Mouse (Mus musculus) cerebellum, adult 8-10 months (tissue): ENCODE results near the gene Rnf113a1.
A peak's percentile ranks its signal among the peaks of the same experiment; 100 is the strongest.
"Not testable (repeated sequence)": the region's sequence is repeated elsewhere in the genome, so short reads cannot be mapped to it uniquely, and the experiment has no call there.

Experiments used
- DNase-seq: peaks from one replicate; pipeline ENCODE4 v3.0.0; 2022

Gene Rnf113a1

DNA sequence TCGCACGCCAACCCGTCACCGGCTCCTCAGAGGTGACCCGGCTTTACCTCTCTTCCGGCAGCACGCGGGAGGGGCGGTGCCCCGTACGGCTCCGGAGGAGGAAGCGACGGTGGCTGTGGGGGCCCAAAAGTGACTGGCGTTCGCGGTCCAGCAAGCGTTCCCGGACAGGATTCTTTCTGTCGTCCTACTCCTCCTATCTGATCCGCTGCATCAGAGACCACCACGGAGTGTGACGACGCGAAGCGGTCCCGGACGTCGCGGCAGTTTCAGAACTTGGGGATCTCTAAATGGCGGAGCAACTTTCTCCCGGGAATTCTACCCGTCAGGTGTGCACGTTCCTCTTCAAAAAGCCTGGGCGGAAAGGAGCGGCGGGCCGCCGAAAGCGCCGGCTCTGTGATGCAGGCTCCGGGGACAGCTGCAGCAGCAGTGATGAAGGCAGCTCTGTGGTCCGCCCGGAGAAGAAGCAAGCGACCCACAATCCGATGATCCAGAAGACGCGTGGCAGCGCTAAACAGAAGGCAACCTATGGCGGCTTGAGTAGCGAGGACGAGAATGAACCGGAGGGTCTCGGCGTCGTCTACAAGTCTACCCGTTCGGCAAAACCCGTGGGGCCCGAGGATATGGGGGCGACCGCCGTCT lies at the start of gene Rnf113a1, which contains the start of gene Ndufa1:
Rnf113a1 (plus strand) TSS at position 141 of the 639 bp plus-strand sequence.
Ndufa1 (minus strand) TSS at position 59 of the 639 bp plus-strand sequence.
- DNase-seq = peak; percentile 79

DNA sequence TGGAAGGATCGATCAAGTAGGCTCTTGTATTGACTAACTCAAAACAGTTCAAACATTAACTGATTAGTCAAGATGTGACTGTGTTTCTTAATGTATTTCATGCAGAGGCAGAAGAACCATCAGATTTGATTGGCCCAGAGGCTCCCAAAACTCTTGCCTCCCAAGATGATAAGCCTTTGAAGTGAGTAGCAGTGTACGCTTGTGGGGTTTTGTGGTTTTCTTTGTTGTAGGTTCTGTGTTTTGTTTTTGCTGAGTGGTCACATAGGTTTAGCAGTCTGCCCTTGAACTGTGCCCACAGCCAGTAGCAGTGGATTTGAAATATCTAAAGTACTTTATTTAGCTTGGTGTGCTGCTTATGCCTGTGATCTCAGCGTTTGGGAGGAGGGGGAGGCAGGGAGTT lies 49.3 kb upstream of the Rnf113a1 start:
- DNase-seq = no peak

DNA sequence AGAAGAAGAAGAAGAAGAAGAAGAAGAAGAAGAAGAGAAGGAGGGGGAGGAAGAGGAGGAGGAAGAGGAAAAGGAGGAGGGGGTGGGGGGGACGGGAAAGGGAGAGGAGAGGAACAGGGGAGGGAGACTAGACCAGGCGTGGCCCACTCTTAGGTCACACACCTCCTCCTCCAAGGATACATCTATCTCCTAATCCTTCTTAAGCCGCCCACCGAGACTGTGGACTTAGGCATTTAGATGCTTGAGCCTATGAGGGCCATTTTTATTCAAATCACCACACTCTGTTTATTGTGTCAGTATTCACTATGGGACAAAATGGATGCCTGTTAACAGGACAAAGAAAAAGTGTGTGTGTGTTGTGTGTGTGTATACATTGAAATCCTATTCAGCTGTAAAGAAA lies 46.5 kb upstream of the Rnf113a1 start:
- DNase-seq = not testable (repeated sequence)

DNA sequence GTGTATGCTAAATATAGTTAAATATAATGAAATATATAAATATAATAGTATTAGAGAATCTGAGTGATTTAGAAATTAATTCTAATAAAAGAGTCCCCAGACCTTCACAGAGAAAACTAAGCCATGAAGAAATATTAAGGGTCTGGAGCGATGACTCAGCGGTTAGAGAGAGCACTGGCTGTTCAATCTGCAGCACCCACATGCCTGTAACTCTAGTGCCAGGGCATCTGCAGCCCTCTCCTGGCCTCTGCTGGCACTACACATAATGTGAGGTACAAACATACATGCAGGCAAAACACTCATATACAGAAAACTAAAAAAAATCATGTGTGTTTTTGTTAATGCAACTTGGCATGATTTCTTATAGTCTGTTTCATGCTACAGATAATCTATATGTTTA lies 46.1 kb upstream of the Rnf113a1 start:
- no peak for DNase-seq

DNA sequence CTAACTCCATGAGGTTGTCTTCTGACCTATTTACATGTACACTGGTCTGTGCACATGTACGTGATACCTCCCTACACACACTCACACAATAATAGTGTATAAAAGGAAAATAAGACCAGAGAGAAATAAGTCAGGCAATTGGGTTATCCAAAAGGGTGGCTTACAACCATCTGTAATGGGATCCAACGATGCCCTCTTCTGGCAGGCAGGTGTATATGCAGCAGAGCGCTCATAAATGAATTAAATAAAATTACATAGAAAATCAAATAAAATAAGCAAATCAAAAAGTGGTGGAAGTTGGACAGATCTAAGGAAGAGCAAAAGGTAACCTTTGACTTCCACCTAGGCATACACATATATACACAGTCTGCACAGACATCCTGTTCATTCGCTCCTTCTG lies 33.2 kb upstream of the Rnf113a1 start:
- no peak for DNase-seq

DNA sequence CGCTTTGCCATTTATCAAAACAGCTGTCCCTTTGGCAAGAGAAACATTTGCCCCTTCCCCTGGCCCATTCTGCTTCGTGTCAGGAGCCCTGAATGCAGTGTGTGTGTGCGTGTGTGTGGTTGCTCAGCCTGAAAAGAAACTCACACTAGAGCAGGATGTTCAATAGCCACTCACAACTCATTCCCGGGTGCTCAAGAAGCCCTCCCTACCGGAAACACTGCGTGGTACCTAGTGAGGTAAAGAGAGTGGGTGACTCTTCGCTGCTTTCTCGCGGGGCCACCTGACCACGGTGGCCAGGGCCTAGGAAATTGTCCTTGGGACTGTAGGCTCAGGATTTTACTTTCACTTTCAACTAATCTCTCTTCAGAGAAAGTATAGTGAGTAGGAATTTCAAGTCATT lies 29.9 kb upstream of the Rnf113a1 start:
- DNase-seq = no peak

DNA sequence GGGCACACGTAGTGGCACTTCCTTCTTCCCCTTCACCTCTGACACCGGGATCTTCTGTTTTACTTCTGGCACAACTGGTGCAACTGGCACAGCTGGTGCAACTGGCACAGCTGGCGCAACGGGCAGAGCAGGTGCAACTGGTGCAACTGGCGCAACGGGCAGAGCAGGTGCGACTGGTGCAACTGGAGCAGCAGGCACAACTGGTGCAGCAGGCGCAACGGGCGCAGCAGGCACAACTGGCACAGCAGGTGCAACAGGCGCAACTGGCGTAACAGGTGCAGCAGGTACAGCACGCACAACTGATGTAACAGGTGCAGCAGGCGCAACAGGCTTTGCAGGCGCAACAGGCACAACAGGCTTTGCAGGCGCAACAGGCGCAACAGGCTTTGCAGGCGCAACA lies 27.9 kb upstream of the Rnf113a1 start:
- no peak for DNase-seq

DNA sequence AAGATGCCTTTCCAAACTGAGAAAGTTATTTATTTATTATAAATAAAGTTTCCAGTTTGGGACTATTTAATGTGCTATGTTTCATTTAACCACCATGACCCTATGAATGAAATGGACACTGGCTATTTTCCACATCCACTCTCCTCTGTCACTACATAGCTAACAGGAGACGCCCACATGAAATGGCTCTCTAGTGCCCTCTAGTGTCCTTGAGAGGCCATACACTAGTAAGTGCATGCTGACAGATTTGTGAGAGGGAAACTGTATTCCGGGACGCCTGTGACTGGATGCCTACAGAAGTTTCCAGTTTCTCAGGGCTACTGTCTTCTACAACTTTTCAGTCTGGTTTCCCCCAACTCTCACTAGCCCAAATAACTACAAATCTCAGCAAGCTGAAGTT lies 24.0 kb upstream of the Rnf113a1 start:
- DNase-seq = peak; percentile 8

DNA sequence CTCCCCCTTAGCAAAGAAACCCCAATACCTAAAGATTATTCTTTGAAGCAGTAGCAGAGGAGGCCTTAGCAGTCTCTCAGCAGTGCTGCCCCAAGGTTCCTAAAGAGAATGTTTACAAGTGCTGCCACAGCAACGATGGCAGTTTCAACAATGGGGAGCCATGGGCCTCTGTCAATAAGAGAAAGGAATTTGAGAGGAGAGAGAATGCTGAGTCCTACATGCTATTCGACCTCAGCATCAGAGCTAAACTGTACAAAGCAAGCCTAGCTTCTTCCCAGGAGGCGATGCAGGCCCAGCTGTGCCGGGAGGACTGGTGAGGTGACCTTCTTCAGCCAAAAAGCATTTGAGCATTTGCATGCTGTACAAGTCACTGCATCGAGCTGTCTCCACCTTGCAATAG lies 22.3 kb upstream of the Rnf113a1 start, which contains the start of gene Akap14:
Akap14 (minus strand) TSS at position 101 of the 400 bp plus-strand sequence.
- DNase-seq = no peak

DNA sequence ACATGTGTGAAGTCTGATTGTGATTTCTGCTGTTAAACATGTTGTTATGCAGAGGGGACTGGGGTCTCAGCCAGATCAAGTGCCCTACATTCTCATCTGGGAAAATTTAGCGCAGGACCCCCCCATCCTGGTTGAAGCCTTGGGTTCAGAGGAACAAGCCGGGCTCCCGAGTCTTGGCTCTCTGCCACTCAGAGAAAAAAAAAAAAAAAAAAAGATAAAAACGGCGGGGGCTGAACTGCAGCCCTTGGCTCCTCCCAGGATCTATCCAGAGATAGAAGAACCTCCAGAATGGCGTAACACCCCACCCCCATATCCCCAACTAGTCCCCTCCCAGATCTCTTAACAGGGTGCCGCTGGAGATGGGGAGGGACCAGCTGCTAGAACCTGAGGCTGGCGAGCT lies 6.6 kb upstream of the Rnf113a1 start:
- peak; percentile 8 for DNase-seq

DNA sequence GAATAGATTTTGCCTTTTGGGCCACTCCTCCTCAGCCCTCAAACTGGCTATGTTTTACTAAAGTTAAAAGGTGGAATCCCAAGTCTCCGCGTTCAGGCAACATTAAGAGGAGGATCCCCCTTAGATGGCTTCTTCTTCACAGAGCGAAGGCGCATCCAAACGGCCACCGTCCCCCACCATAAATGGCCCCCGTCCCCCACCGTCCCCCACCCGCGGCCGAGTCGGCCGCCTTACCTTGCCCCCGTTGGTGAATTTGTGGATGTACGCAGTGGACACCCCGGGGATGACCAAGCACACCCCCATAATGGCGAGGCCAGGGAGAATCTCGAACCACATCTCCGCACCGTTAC lies 315 bp upstream of the Rnf113a1 start:
- no peak for DNase-seq

DNA sequence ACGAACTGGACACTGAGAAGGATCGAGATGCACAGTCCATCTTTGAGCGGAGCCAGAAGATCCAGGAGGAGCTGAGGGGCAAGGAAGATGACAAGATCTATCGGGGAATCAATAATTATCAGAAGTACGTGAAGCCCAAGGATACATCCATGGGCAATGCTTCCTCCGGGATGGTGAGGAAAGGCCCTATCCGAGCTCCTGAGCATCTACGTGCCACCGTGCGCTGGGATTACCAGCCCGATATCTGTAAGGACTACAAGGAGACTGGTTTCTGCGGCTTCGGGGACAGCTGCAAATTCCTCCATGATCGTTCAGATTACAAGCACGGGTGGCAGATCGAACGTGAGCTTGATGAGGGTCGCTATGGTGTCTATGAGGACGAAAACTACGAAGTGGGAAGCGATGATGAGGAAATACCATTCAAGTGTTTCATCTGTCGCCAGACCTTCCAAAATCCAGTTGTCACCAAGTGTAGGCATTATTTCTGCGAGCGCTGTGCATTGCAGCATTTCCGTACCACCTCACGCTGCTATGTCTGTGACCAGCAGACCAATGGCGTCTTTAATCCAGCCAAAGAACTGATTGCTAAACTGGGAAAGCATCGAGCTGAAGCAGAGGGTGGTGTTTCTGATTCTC lies 817 bp downstream of the Rnf113a1 start:
- DNase-seq = no peak

DNA sequence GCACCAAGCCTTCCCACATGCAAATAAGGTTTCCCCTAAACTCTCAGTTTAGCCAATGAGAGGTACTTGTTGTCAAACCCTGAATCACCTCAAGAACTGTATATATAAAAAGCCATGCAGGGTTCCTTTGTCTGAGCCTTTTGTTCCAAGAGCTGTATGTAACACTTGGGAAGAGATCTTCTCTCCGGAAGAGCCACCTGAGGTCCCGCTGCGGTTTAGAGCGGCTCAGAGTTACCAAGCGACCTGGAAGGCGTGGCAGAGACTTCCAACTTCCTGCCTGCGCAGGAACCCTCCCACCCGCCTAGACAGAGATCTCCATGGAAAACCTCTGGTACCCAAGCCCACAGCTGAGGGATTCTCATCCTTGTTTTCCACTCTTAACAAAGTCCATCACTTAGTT lies 7.6 kb downstream of the Rnf113a1 start:
- DNase-seq = no peak

DNA sequence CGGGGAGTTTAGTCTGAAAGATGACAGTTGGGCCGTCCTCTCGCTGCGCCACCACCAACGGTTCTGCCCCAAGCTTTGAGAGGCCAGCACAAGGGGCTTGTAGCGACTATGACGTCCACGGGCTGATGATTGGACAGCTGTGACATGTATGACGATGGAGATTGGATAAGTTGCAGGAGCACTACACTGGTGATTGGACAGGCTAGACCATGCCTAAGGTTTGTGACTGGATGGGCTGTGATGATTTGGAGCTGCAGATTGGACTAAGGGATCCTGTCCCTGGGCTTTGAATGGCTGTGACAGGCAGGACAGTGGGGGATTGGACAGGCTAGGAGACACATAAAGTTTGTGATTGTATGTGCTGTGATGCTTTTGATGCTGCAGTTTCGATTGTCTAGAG lies 19.9 kb downstream of the Rnf113a1 start, which contains the start of gene Gm9:
Gm9 (minus strand) TSS at position 101 of the 400 bp plus-strand sequence.
- DNase-seq = no peak

DNA sequence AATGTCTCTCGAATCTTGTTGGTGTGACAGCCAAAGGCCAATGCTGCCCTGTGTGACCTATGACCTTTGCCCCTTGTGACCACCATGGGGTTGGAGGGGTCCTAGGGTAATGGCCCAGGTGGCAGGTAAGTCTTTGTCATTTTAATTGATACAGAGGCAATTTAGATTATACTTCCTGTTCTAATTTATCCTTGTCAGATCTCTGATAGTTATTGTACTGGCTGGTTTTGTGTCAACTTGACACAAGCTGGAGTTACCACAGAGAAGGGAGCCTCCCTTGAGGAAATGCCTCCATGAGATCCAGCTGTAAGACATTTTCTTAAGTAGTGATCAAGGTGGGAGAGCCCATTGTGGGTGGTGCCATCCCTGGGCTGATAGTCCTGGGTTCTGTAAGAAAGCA lies 31.1 kb downstream of the Rnf113a1 start, which contains the start of gene Rhox1:
Rhox1 (minus strand) TSS at position 101 of the 400 bp plus-strand sequence.
- DNase-seq = not testable (repeated sequence)
